Mouse (Mus musculus): ENCODE results near the gene Dlgap1. TPM values are rescaled to one million over a fixed set of nuclear protein-coding genes. Genes with fewer than 3 reads are reported as not detected.

Dlgap1 gene
- total and polyA plus RNA-seq, 2 experiments from 2014 or later, result 0.20 to 0.76 TPM

DNA sequence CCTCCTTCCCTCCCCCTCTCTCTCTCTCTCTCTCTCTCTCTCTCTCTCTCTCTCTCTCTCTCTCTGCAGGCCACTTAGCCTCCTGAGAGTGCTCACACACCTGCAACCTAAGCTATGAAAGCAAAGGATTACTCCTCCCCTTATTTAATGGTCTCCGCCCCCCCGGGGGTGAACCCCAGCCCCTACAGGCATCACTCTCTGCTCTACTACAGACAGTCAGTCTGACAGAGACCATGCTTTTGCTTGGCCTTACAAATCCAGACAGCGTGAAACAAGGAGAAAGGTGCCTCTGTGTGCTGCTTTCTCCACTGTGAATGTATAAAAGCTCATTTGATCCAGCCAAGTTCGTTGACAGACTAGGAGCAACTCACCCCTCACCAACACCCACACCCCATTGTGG, 497.5 kb downstream of the Dlgap1 start:
- no peak for TF ChIP-seq CTCF (IDR thresholded peaks at IDR 0.05; ENCODE audit: low read depth)
- no peak for TF ChIP-seq EP300 (IDR thresholded peaks at IDR 0.05; ENCODE audit: low read depth)
- Histone ChIP-seq H3K36me3 (replicated peaks; ENCODE audit: control insufficient read depth, insufficient read depth, low read length) (no peaks in the 10 kb centered on the region), H3K27ac (ENCODE audit: low read depth) (no peak overlapping the region), H3K4me1 (ENCODE audit: control insufficient read depth, insufficient read depth) (no peaks in the 10 kb centered on the region), H3K9me3 (replicated peaks; ENCODE audit: control insufficient read depth, low read length) (no peaks in the 10 kb centered on the region), H3K4me2 (ENCODE audit: low read depth, low read length) (no peak overlapping the region), H3K27me3 (ENCODE audit: control insufficient read depth, insufficient read depth, low read length) (no peaks in the 10 kb centered on the region), H3K4me3 (ENCODE audit: low read depth, low read length) (no peak overlapping the region), H3K9ac (replicated peaks; ENCODE audit: low read depth, low read length) (no peak overlapping the region)
- DNase-seq (ENCODE audit: low spot score) (no peak), ATAC-seq (ENCODE audit: insufficient read depth, low read depth) (no peak)
- WGBS, result 54% methylated on average over 4 of the region's 4 CpGs

DNA sequence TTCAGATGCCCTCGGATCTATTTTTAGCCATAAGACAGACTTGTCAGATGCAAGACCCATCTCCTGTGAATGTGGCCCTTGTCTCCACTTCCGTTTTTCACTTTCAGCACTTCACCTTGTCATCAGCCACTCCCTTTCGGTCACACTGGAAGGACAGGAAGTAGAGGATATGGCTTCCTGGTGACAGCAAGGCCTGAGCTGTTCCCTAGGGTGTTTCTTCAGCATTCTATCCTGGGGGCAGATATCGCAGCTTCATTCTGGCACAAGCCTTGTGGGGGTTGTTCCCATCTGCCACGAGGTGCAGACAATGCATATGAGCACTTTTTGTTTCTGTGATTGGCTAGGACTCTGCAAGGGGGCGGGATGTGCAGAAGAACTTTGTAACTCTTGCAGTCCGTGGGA, 502.1 kb downstream of the Dlgap1 start:
- no peak overlapping the region for H3K4me3 ChIP-seq (ENCODE audit: low read depth, low read length)
- no peaks in the 10 kb centered on the region for H3K36me3 ChIP-seq (replicated peaks; ENCODE audit: control insufficient read depth, insufficient read depth, low read length)
- no peak overlapping the region for H3K27ac ChIP-seq (ENCODE audit: low read depth)
- no peaks in the 10 kb centered on the region for H3K9me3 ChIP-seq (replicated peaks; ENCODE audit: control insufficient read depth, low read length)
- 27% methylated on average over 7 of the region's 7 CpGs for WGBS
- TF ChIP-seq CTCF (IDR thresholded peaks at IDR 0.05; ENCODE audit: low read depth) (no peak), EP300 (IDR thresholded peaks at IDR 0.05; ENCODE audit: low read depth) (no peak)
- no peaks in the 10 kb centered on the region for H3K4me1 ChIP-seq (ENCODE audit: control insufficient read depth, insufficient read depth)
- no peaks in the 10 kb centered on the region for H3K27me3 ChIP-seq (ENCODE audit: control insufficient read depth, insufficient read depth, low read length)
- DNase-seq (ENCODE audit: low spot score), result no peak
- no peak for ATAC-seq (ENCODE audit: insufficient read depth, low read depth)
- no peak overlapping the region for H3K9ac ChIP-seq (replicated peaks; ENCODE audit: low read depth, low read length)
- no peak overlapping the region for H3K4me2 ChIP-seq (ENCODE audit: low read depth, low read length)

DNA sequence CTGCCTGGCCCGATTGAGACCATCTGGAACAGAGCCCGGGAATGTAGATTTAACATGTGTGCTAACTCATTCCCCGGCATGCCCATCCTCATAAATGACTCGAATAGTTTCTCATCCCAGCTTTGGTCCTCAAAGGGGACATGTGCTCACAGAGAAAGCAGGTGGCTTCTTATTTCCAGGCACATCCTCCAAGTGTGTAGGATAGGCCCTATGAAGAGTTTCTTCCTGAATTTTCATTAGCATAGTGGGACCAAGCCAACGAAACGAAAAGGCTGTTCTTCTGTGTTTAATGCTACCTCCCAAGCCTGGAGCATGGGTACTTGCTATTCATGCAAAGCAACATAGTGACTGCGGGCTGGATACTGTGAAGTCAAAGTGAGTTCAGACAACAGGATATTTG, 503.3 kb downstream of the Dlgap1 start:
- no peaks in the 10 kb centered on the region for H3K27me3 ChIP-seq (ENCODE audit: control insufficient read depth, insufficient read depth, low read length)
- H3K4me1 ChIP-seq (ENCODE audit: control insufficient read depth, insufficient read depth), result no peaks in the 10 kb centered on the region
- H3K4me2 ChIP-seq (ENCODE audit: low read depth, low read length), result no peak overlapping the region
- 74% methylated on average over 7 of the region's 7 CpGs for WGBS
- no peak overlapping the region for H3K27ac ChIP-seq (ENCODE audit: low read depth)
- no peak for TF ChIP-seq EP300 (IDR thresholded peaks at IDR 0.05; ENCODE audit: low read depth)
- no peak for TF ChIP-seq CTCF (IDR thresholded peaks at IDR 0.05; ENCODE audit: low read depth)
- ATAC-seq (ENCODE audit: insufficient read depth, low read depth), result no peak
- no peak for DNase-seq (ENCODE audit: low spot score)
- no peak overlapping the region for H3K4me3 ChIP-seq (ENCODE audit: low read depth, low read length)
- H3K9me3 ChIP-seq (replicated peaks; ENCODE audit: control insufficient read depth, low read length), result no peaks in the 10 kb centered on the region
- H3K9ac ChIP-seq (replicated peaks; ENCODE audit: low read depth, low read length), result no peak overlapping the region
- no peaks in the 10 kb centered on the region for H3K36me3 ChIP-seq (replicated peaks; ENCODE audit: control insufficient read depth, insufficient read depth, low read length)

DNA sequence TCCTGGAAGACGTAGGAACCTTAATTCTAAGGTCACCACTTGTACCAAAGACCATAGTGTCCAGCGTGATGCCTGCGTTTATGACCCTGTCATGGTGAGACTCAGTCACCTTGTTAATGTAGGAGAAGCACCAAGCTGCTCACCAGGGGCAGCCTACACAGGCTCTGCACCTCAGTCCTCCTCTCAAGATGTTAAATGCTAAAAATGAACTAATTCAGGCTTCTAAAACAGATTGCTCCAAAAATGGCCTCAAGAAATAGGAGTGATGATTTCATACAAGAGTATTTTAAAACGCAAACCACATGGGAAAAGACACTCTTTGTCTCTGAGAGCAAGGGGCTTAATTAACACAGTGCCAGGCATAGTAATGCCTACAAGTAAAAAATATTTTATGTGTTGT, 505.0 kb downstream of the Dlgap1 start:
- Histone ChIP-seq H3K27me3 (ENCODE audit: control insufficient read depth, insufficient read depth, low read length) (no peaks in the 10 kb centered on the region), H3K4me2 (ENCODE audit: low read depth, low read length) (no peak overlapping the region), H3K4me3 (ENCODE audit: low read depth, low read length) (no peak overlapping the region), H3K9ac (replicated peaks; ENCODE audit: low read depth, low read length) (no peak overlapping the region), H3K4me1 (ENCODE audit: control insufficient read depth, insufficient read depth) (no peaks in the 10 kb centered on the region), H3K36me3 (replicated peaks; ENCODE audit: control insufficient read depth, insufficient read depth, low read length) (no peaks in the 10 kb centered on the region), H3K27ac (ENCODE audit: low read depth) (no peak overlapping the region), H3K9me3 (replicated peaks; ENCODE audit: control insufficient read depth, low read length) (no peaks in the 10 kb centered on the region)
- TF ChIP-seq EP300 (IDR thresholded peaks at IDR 0.05; ENCODE audit: low read depth) (no peak), CTCF (IDR thresholded peaks at IDR 0.05; ENCODE audit: low read depth) (no peak)
- WGBS, result 78% methylated on average over 4 of the region's 4 CpGs
- DNase-seq (ENCODE audit: low spot score) (no peak), ATAC-seq (ENCODE audit: insufficient read depth, low read depth) (no peak)

DNA sequence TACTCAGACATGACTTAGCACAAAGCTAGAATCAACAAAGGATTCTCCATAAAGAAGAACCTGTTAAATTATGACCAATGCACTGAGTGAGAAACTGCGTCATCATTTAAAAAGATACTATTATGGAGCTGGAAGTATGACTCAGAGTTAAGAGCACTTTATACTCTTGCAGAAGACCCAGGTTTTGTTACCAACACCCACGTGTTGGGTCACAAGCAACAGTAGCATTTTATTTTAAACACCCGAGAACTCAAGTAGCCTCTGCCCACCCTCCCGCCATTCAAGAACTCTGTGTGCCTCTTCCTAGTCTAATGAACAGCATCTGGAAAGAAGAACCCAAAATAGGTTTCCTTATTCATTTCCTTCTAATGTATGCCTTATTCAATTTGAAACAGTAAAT, 514.8 kb downstream of the Dlgap1 start:
- no peaks in the 10 kb centered on the region for H3K36me3 ChIP-seq (replicated peaks; ENCODE audit: control insufficient read depth, insufficient read depth, low read length)
- no peak for ATAC-seq (ENCODE audit: insufficient read depth, low read depth)
- WGBS, result 78% methylated on average over 4 of the region's 4 CpGs
- H3K27me3 ChIP-seq (ENCODE audit: control insufficient read depth, insufficient read depth, low read length), result no peaks in the 10 kb centered on the region
- H3K4me2 ChIP-seq (ENCODE audit: low read depth, low read length), result no peak overlapping the region
- no peak for DNase-seq (ENCODE audit: low spot score)
- H3K4me1 ChIP-seq (ENCODE audit: control insufficient read depth, insufficient read depth), result no peaks in the 10 kb centered on the region
- H3K27ac ChIP-seq (ENCODE audit: low read depth), result no peak overlapping the region
- H3K9ac ChIP-seq (replicated peaks; ENCODE audit: low read depth, low read length), result no peak overlapping the region
- H3K9me3 ChIP-seq (replicated peaks; ENCODE audit: control insufficient read depth, low read length), result no peaks in the 10 kb centered on the region
- no peak overlapping the region for H3K4me3 ChIP-seq (ENCODE audit: low read depth, low read length)
- TF ChIP-seq EP300 (IDR thresholded peaks at IDR 0.05; ENCODE audit: low read depth) (no peak), CTCF (IDR thresholded peaks at IDR 0.05; ENCODE audit: low read depth) (no peak)

DNA sequence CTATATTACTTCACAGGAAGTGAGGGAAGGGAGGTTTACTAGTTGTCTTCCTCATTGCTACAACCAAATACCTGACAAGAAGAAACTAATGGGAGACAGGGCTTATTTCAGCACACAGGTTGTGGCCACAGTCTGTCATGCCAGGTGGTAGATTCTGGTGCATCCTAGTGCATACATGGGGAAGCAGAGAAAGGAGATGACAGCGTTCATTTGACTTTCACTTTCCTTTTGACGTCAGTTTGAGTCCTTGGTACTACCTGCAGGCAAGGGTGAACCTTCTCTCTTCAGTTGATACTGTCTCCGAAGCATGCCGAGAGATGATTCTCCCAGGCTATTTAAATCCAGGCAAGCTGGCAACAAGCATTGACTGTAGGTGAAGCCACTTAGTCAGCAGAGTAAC, 516.8 kb downstream of the Dlgap1 start:
- 77% methylated on average over 4 of the region's 4 CpGs for WGBS
- Histone ChIP-seq H3K4me1 (ENCODE audit: control insufficient read depth, insufficient read depth) (no peaks in the 10 kb centered on the region), H3K9ac (replicated peaks; ENCODE audit: low read depth, low read length) (no peak overlapping the region), H3K36me3 (replicated peaks; ENCODE audit: control insufficient read depth, insufficient read depth, low read length) (no peaks in the 10 kb centered on the region), H3K27ac (ENCODE audit: low read depth) (no peak overlapping the region), H3K9me3 (replicated peaks; ENCODE audit: control insufficient read depth, low read length) (no peaks in the 10 kb centered on the region), H3K27me3 (ENCODE audit: control insufficient read depth, insufficient read depth, low read length) (no peaks in the 10 kb centered on the region), H3K4me2 (ENCODE audit: low read depth, low read length) (no peak overlapping the region), H3K4me3 (ENCODE audit: low read depth, low read length) (no peak overlapping the region)
- no peak for DNase-seq (ENCODE audit: low spot score)
- TF ChIP-seq CTCF (IDR thresholded peaks at IDR 0.05; ENCODE audit: low read depth), result no peak
- TF ChIP-seq EP300 (IDR thresholded peaks at IDR 0.05; ENCODE audit: low read depth), result no peak
- no peak for ATAC-seq (ENCODE audit: insufficient read depth, low read depth)
